Mouse (Mus musculus): ENCODE results near the gene Lpp. TPM values are rescaled to one million over a fixed set of nuclear protein-coding genes. Genes with fewer than 3 reads are reported as not detected.

The Lpp gene
- polyA plus RNA-seq, 1 experiment from 2014 or later: 79.9 TPM

DNA sequence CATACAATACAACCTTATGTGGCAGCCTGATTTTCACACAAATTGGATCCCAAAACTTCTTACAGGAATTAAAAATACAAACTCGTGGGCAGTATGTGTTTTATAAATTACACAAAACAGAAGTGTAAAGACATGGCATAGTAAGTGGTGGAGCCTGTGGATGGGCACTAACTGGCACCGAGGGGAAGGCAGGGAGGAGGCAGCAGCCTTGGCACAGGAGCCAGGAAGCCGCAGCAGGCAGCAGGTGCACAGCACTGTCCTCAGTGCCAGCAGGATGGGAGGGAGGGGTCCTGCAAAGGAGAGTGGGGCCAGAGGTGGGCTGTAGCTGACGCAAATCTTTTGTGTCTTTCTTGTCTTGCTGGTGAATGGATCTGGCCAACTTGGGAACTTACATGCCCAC lies 19.8 kb downstream of the Lpp start:
- H3K36me3 ChIP-seq (ENCODE audit: insufficient read depth): peaks cover 20% of the 10 kb centered on the region
- H3K27me3 ChIP-seq (ENCODE audit: insufficient read depth, low read length): no peaks in the 10 kb centered on the region
- no peaks in the 10 kb centered on the region for H3K4me1 ChIP-seq (ENCODE audit: insufficient read depth)
- WGBS: 91% methylated on average over 4 of the region's 4 CpGs
- H3K4me2 ChIP-seq: no peak overlapping the region
- no peak overlapping the region for H3K27ac ChIP-seq (ENCODE audit: low read depth)
- H3K9me3 ChIP-seq (ENCODE audit: low read depth, low read length): no peaks in the 10 kb centered on the region
- TF ChIP-seq CTCF (IDR thresholded peaks at IDR 0.05; ENCODE audit: low read depth): no peak
- H3K4me3 ChIP-seq (ENCODE audit: low read depth, low read length): no peak overlapping the region
- DNase-seq: no peak
- no peak overlapping the region for H3K9ac ChIP-seq
- no peak for ATAC-seq (ENCODE audit: insufficient read depth)

DNA sequence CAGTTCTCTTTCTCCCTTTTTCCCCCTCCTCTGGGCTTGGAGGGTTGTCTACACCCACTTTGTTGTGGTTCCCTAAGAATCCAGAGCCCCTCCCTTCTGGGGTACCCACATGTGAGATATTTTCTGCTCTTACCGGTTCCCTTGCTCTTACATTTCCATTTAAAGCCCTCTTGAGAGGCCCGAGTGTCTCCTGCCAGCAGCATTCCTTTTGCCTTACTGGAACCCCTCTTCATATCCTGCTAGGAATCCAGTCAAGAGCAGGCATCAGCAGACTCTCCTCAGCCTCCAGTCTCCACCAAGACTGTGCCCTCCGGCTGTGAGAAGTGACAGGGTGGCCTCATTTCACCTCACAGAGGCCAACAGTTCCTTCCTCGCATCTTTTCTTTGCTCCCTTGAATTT lies 24.7 kb downstream of the Lpp start:
- 48% methylated on average over 4 of the region's 4 CpGs for WGBS
- peak; percentile 22 for DNase-seq
- H3K27ac ChIP-seq (ENCODE audit: low read depth): peak overlapping the region; percentile 42; the same call in 1 of the 2 replicates
- no peak for TF ChIP-seq CTCF (IDR thresholded peaks at IDR 0.05; ENCODE audit: low read depth)
- no peak overlapping the region for H3K9ac ChIP-seq
- peaks cover 16% of the 10 kb centered on the region; the same call in 1 of the 2 replicates for H3K36me3 ChIP-seq (ENCODE audit: insufficient read depth)
- H3K4me3 ChIP-seq (ENCODE audit: low read depth, low read length): no peak overlapping the region
- peak; percentile 62 for ATAC-seq (ENCODE audit: insufficient read depth)
- no peaks in the 10 kb centered on the region for H3K4me1 ChIP-seq (ENCODE audit: insufficient read depth)
- no peak overlapping the region for H3K4me2 ChIP-seq
- no peaks in the 10 kb centered on the region for H3K27me3 ChIP-seq (ENCODE audit: insufficient read depth, low read length)
- no peaks in the 10 kb centered on the region for H3K9me3 ChIP-seq (ENCODE audit: low read depth, low read length)

DNA sequence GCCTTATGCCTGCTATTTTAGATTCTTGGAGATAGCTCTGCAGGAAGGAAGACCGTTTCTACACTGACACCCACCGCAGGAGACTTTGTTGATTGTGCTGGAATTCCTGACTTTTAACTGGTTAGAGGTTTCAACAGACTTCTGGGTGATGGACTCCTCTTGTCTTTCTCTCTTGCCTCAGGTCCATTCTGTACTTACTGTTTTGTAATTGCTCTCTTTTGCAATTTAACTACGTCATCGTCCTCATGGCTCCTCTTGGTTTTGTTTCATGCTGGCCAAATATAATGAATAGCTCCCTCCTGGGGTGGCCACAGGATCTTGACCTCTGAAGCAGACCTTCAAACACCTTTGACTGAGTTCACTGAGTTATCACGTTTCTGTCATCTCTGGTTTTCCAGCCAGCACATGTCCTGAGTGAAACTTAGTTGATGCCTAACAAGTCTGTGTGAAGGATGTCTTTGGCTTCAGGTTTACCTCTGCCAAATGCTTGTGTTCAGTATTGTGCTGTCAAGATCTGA lies 27.4 kb downstream of the Lpp start:
- Histone ChIP-seq H3K4me1 (ENCODE audit: insufficient read depth) (no peaks in the 10 kb centered on the region), H3K4me2 (no peak overlapping the region), H3K36me3 (ENCODE audit: insufficient read depth) (peaks cover 7% of the 10 kb centered on the region; the same call in 1 of the 2 replicates), H3K27me3 (ENCODE audit: insufficient read depth, low read length) (no peaks in the 10 kb centered on the region), H3K9ac (no peak overlapping the region), H3K27ac (ENCODE audit: low read depth) (no peak overlapping the region), H3K9me3 (ENCODE audit: low read depth, low read length) (no peaks in the 10 kb centered on the region), H3K4me3 (ENCODE audit: low read depth, low read length) (no peak overlapping the region)
- ATAC-seq (ENCODE audit: insufficient read depth) (no peak), DNase-seq (no peak)
- 60% methylated on average over 5 of the region's 5 CpGs for WGBS
- TF ChIP-seq CTCF (IDR thresholded peaks at IDR 0.05; ENCODE audit: low read depth): no peak

DNA sequence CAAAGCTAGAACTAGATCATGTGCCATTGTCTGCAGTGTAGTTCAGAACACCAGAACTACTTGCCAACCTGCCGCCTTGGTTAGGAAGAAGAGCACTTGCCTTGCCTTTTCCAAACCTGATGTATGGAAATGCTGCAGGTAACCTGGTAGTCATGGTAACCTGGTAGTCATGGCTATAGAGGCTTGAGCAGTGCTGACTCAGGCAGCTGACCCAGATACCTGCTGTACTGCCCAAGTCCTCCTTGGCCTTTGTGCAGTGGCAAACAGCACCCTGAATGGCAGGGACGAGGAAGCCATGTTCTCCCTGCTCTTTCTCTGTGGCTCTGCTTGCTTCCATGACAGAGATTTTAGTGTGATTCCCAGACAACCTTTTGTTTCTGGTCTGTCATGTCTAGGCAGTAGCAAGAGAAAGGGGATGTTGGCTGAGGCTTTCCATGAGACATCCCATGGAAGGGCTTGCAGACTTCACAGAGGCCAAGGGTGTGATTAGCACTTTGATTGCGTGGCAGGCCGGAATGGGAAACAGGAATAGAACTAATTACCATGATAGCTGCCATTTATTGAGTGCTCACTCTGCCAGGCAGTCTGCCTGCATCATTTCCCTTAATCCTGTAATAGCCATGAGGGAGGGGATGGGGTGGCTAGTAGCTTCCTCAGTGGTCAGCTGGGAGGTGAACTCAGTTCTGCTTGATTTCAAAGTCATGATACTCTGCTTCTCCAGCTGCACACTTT lies 28.5 kb downstream of the Lpp start:
- Histone ChIP-seq H3K4me1 (ENCODE audit: insufficient read depth) (no peaks in the 10 kb centered on the region), H3K36me3 (ENCODE audit: insufficient read depth) (peaks cover 2% of the 10 kb centered on the region; the same call in 1 of the 2 replicates)
- whole genome bisulfite sequencing: 80% methylated on average over 4 of the region's 4 CpGs

DNA sequence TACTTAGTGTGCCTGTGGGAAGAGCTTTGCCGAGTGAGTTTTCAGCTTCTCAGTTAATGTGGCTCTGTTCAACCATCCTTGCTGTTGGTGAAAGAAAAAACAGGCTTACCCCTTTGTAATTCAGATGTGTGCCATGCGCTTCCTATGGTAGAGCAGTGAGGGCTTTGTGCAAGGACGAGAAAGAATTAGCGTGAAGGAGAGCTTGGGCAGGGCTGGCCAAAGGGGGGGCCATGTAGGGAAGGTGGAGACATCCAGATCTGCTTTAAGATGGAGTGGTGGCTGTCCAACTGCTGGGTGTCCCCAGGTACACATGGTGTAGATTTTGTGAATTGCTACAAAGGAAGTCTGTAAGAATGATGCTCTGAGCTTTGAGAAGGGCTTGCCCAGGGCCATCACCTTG lies 29.9 kb downstream of the Lpp start:
- no peaks in the 10 kb centered on the region for H3K27me3 ChIP-seq (ENCODE audit: insufficient read depth, low read length)
- no peak overlapping the region for H3K9ac ChIP-seq
- WGBS: 82% methylated on average over 4 of the region's 4 CpGs
- H3K4me2 ChIP-seq: no peak overlapping the region
- H3K9me3 ChIP-seq (ENCODE audit: low read depth, low read length): no peaks in the 10 kb centered on the region
- TF ChIP-seq CTCF (IDR thresholded peaks at IDR 0.05; ENCODE audit: low read depth): no peak
- H3K36me3 ChIP-seq (ENCODE audit: insufficient read depth): peaks cover 2% of the 10 kb centered on the region; the same call in 1 of the 2 replicates
- H3K27ac ChIP-seq (ENCODE audit: low read depth): no peak overlapping the region
- H3K4me1 ChIP-seq (ENCODE audit: insufficient read depth): no peaks in the 10 kb centered on the region
- ATAC-seq (ENCODE audit: insufficient read depth) (no peak), DNase-seq (no peak)
- no peak overlapping the region for H3K4me3 ChIP-seq (ENCODE audit: low read depth, low read length)

More for the DNA sequence above, 28.5 kb downstream of the Lpp start:
- no peak for TF ChIP-seq CTCF (IDR thresholded peaks at IDR 0.05; ENCODE audit: low read depth)
- DNase-seq: no peak
- Histone ChIP-seq H3K27me3 (ENCODE audit: insufficient read depth, low read length) (no peaks in the 10 kb centered on the region), H3K27ac (ENCODE audit: low read depth) (no peak overlapping the region), H3K4me3 (ENCODE audit: low read depth, low read length) (no peak overlapping the region), H3K4me2 (no peak overlapping the region), H3K9me3 (ENCODE audit: low read depth, low read length) (no peaks in the 10 kb centered on the region), H3K9ac (no peak overlapping the region)
- no peak for ATAC-seq (ENCODE audit: insufficient read depth)

DNA sequence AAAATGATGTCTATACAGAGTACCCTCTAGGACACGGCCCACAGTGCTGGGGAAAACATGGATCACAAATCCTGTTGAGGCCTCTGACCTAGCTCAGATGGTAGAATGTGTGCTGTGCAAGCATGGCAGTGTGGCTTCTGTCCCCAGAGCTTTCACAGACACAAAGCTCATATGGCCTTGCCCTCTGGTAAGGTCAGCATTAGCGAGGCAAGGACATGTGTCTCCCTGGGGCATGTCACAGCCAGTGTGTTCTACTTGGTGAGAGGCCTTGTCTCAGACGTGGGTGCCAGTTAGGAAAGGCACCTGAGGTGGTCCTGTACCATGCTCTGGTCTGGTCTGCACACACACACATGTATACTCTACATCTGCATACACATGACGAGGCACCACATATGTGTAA lies 30.4 kb downstream of the Lpp start:
- TF ChIP-seq CTCF (IDR thresholded peaks at IDR 0.05; ENCODE audit: low read depth): no peak
- Histone ChIP-seq H3K9ac (no peak overlapping the region), H3K4me2 (no peak overlapping the region), H3K9me3 (ENCODE audit: low read depth, low read length) (no peaks in the 10 kb centered on the region), H3K36me3 (ENCODE audit: insufficient read depth) (no peaks in the 10 kb centered on the region), H3K4me1 (ENCODE audit: insufficient read depth) (no peaks in the 10 kb centered on the region), H3K27ac (ENCODE audit: low read depth) (no peak overlapping the region), H3K4me3 (ENCODE audit: low read depth, low read length) (no peak overlapping the region), H3K27me3 (ENCODE audit: insufficient read depth, low read length) (no peaks in the 10 kb centered on the region)
- DNase-seq: no peak
- no peak for ATAC-seq (ENCODE audit: insufficient read depth)
- 70% methylated on average over 4 of the region's 4 CpGs for WGBS

DNA sequence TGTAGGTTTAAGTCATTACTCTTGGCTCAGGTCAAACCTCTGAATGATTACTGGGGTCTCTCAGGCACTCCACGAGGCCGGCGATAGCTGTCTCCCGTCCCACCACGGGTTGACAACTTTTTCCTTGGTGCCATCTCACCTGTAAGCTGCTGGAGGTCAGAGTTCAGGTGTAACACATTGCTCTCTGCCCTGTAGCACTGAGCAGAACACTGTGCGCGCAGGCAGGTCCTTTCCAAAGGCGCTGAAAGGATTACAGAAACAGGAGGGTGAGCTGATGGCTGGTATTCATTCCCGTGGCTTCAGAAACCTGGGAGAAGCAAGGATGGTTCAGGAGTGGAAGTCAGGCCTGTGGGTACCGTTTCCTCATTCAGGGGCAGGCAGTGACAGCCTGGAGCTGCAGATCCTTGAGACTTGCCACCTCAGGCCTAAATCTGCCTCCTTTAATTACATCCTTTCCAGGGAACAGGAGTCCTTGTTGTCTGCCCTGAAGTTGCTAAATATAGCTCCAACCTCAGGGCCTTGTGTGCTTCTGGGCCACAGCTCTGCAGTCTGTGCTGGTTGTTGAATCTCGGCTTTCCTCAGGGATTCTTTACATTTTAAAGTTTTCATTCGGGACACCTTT lies 31.2 kb downstream of the Lpp start:
- H3K36me3 ChIP-seq (ENCODE audit: insufficient read depth): no peaks in the 10 kb centered on the region
- no peaks in the 10 kb centered on the region for H3K27me3 ChIP-seq (ENCODE audit: insufficient read depth, low read length)
- no peaks in the 10 kb centered on the region for H3K4me1 ChIP-seq (ENCODE audit: insufficient read depth)
- ATAC-seq (ENCODE audit: insufficient read depth) (no peak), DNase-seq (no peak)
- no peak overlapping the region for H3K4me3 ChIP-seq (ENCODE audit: low read depth, low read length)
- H3K9me3 ChIP-seq (ENCODE audit: low read depth, low read length): no peaks in the 10 kb centered on the region
- TF ChIP-seq CTCF (IDR thresholded peaks at IDR 0.05; ENCODE audit: low read depth): no peak
- H3K9ac ChIP-seq: no peak overlapping the region
- H3K27ac ChIP-seq (ENCODE audit: low read depth): no peak overlapping the region
- 57% methylated on average over 12 of the region's 12 CpGs for WGBS
- H3K4me2 ChIP-seq: no peak overlapping the region
